Mouse (Mus musculus) monocyte, adult 5-6 weeks (primary cell): ENCODE measurements around the gene N4bp3. TPM values are rescaled to one million over a fixed set of nuclear protein-coding genes. Genes with fewer than 3 reads are reported as not detected.
"Not testable (repeated sequence)": the region's sequence is repeated elsewhere in the genome, so short reads cannot be mapped to it uniquely, and the experiment has no call there.

ENCODE experiments used
- ATAC-seq: fragments of 153-309, 156-312 bp; replicated peaks from 2 replicates; pipeline ENCODE4 v1.8.0; 2017; ENCODE audit warnings: mild to moderate bottlenecking; ENCODE audit not compliant: low TSS enrichment, insufficient number of reproducible peaks, severe bottlenecking, poor library complexity, low FRiP score
- total RNA-seq: library from RNA; stranded (forward); fragments of 200-1000, 200-491, 200-594 nt; gene quantifications from 3 replicates; pipeline ENCODE4 v1.2.3, GENCODE M21; 2017

Gene N4bp3
- 1.4 to 6.3 TPM (median 3.3 TPM) in 3 replicates for total RNA-seq

GRCm38 (mm10) chr11:51650691-51651515, at the start of gene N4bp3, which contains the start of gene D930048N14Rik:
TSS of gene N4bp3 (minus strand) at chr11:51650842.
TSS of gene D930048N14Rik (plus strand) at chr11:51650954.
- no peak for ATAC-seq

- no peak for ATAC-seq
Measured at GRCm38 (mm10) chr11:51694984-51695383, 44.3 kb upstream of the N4bp3 start.

- ATAC-seq = not testable (repeated sequence)
Measured at GRCm38 (mm10) chr11:51690597-51690996, 40.0 kb upstream of the N4bp3 start.

DNA sequence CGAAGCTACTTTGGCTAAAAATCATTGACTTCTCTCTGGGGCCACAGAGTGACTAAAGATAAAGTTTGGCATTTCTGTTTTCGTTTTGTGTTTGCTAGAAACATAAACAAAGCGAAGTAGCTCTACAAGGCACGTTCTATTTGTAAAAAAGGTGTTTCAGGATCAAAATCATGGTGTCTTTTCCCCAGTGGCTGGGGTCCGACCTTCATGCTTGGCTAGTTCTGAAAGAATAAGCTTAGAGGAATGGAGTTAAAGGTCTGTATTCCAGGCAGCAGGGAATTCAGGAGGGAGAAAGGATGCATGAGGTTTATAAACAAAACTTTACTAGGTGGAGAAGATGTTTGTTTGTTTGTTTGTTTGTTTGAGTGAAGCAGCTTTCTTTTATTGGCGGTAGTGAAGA, 38.7 kb upstream of the N4bp3 start:
- no peak for ATAC-seq

DNA sequence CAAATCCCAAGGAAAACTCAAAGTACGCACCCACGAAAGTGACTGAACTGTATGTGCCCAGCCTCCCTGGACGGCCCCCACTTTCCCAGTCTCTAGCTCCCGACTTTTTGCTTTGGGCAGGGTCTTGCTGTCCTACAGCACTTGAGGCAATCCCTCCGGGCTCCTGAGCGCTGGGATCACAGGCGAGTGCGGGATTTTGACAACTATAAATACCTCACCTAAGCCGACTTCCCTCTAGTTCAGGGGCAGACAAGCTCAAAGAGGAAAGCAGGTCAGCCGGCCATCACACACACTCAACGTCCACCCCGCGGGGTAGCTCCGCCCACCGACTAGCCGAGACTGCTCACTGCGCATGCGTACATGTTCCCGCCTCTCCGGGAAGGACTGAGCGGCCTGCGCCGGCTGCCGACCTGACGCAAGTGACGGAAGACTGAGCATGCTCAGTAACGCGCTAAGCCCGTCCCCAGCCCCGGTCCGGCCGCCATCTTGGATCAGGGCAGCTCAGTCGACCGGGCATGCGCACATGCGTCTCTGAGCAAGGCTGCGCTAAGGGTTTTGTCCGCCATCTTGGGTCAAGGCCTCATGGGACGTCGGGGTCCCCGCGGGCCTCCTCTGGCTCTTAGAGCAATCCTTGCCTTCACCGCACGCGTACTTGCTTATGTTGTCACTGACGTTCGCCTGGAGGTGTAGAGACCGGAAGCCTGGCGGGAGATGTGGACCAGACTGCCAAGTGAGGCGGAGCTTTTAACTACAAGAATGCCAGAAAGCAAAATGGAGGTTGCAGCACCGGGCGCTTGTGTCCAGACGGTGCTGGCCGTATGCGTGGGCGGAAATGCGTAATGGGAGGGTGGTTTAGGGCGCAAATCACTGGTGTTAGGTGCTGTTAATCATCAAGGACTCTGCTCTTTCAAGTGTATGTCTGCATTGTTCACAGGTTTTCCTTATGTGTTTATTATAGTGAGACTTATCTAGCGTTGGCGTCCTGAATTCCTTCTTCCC, 38.0 kb upstream of the N4bp3 start, which contains the start of gene 0610009B22Rik:
0610009B22Rik (minus strand) TSS at position 545 of the 999 bp plus-strand sequence.
- peak; percentile 97 for ATAC-seq

GRCm38 (mm10) chr11:51681976-51682374, 31.3 kb upstream of the N4bp3 start:
- 0 out of 2 replicates have a peak, but pooled peaks have one; percentile 23 for ATAC-seq

DNA sequence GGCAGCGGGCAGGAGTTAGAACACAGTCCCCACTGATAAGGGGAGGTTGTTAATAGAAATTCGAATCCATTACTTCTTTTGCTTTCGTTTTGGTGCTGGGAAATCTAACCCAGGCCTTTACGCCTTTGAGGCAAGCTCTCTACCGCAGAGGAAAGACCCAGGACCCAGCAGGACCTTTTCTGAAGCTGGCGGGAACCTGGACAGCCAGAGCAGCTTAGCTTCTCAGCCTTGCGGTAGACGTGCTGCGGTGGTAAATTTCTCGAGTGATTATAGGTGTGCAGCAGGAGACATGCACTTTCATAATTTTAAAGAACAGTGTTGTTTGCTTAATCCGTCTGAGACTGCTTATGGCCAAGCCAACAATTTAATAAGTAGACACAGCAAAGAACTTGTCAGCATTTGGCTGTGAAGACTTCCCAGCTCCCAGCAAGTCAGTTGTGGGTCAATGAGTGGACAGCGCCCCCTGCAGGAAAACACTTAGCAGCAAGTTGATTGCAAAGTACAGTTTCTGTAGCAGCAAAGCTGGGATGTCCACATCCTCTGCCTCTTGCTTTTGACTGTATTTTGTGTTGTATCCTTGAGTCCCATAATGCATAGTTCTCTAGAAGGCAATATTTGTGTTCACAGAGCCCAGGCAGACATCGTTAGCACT, 30.8 kb upstream of the N4bp3 start:
- ATAC-seq = peak; percentile 80

DNA sequence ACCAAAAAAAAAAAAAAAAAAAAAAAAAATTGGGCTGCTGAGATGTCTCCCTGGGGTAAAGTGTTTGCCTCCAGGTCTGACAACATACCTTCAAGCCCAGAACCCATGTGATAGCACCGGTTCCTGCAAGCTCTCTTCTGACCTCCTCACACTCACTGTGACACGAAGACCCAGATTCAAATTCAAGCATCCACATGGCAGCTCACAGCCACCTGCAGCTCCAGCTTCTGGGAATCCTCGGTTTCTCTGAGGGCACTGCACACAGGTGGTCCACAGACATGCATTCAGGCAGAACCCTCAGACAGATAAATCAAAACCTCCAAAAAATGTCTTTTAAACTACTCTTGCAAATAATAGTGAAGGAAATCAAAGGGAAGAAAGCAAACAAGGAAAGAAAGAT, 28.8 kb upstream of the N4bp3 start:
- no peak for ATAC-seq

GRCm38 (mm10) chr11:51677737-51678418, 27.2 kb upstream of the N4bp3 start:
- no peak for ATAC-seq

- no peak for ATAC-seq
Measured at GRCm38 (mm10) chr11:51675386-51675785, 24.7 kb upstream of the N4bp3 start.

DNA sequence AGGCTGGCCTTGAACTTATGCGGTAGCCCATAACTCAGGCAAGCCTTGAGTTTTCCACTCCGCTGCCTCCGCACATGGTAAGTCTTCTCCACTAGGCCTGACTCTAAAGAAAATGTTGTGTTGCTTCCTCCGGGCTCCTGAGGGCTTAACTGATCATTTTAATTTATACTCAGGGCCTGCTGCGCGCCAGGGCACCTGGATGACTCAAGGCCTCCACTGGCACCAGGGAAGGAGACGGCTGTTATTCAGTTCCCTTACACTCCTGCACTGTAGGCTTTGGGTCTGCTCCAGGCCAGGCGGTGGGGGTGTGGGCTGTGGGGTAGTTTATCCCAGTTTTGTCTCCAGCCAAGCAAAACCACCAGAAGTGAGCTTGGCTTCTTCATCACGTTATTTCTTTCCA, 22.6 kb upstream of the N4bp3 start:
- ATAC-seq = no peak

DNA sequence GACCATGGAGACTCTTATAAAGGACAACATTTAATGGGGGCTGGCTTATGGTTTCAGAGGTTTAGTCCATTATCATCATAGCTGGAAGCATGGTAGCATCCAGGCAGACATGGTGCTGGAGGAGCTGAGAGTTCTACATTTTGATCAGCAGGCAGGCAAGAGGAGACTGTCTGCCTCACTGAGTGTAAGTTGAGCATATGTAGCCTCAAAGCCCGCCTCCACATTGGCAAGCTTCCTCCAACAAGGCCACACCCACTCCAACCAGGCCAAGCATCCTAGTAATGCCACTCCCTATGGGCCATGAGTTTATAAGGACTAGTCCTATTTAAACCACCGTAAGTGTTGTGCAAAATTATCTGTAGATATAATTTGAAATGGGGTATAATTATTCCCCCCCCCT, 20.7 kb upstream of the N4bp3 start:
- ATAC-seq = no peak

GRCm38 (mm10) chr11:51670846-51671245, 20.2 kb upstream of the N4bp3 start:
- ATAC-seq = no peak

DNA sequence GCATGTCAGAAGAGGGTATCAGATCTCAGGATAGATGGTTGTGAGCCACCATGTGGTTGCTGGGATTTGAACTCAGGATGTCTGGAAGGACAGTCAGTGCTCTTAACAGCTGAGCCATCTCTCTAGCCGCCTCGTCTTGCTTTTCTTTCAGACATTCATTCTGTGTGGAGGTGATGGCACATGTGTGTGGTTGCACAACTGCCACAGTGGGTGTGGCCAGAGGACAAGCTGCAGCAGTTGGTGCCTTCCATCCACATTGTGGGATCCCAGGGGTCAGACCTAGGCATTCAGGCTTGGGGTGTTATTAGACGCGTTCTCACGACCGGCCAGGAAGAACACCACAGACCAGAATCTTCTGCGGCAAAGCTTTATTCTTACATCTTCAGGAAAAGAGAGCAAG, 14.1 kb upstream of the N4bp3 start:
- ATAC-seq = not testable (repeated sequence)

DNA sequence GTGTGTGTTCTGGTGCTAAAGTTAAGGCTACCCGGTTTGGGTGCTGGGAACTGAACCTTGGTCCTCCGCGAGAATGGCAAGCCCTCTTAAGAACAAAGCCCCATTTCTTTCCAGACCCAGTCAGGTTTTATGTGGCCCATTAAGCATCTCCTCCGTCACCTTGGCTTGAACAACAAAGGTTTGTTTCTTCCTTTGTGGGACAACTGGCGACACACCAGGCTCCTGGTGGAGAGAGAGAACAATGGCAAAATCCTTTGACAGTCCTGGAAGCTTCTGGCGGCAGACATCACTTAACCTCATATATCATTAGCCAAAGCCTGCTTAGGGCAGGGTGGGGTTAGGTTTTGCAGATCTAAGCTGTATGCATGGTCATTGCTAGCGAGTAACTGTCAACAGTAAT, 12.0 kb upstream of the N4bp3 start:
- no peak for ATAC-seq

DNA sequence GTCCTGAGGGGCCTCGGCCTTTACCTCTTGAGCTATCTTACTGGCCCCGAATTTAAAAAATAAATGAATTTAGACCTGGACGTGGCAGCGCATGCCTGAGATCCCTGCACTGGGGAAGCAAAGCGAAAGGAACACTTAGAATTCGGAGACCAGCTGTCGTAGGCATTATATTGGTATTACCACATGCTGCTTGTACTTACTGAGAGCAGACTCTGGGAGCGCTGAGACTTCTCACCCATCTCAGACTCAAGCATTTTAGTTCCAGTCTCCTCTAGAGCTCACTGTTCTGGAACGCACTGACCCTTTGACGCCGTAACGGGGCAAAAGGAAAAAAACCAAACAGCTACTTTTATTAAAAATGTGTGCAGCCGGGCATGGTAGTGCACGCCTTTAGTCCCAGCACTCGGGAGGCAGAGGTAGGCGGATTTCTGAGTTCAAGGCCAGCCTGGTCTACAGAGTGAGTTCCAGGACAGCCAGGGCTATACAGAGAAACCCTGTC, 11.3 kb upstream of the N4bp3 start:
- ATAC-seq = no peak

DNA sequence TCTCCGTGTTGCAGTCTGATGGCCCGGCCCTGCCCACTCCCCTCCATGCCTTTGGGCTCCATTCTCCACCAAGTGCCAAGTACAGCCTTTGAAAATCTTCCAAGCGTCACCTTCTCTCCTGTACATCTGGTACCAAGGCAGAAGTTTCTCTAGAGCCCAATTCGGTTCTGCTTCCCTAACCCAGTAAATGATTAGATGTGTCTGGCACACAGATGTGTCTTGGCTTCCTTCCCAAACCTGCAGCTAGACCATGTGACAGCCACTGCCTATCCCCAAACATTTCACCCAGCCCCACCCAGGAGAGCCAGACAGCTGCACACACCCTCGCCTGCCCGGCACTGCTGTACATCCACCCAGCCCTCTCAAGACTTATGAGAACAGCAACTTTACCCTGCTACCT, 8.1 kb upstream of the N4bp3 start:
- no peak for ATAC-seq

- ATAC-seq = no peak
Measured at GRCm38 (mm10) chr11:51658291-51658690, 7.6 kb upstream of the N4bp3 start.
